Mouse (Mus musculus) R1 (cell line): ENCODE measurements around the gene Eipr1.

ENCODE experiments used
- DNase-seq: peaks from one replicate; pipeline ENCODE4 v3.0.0-alpha.2; 2018; ENCODE audit warnings: low read depth, low spot score

Gene Eipr1

DNA sequence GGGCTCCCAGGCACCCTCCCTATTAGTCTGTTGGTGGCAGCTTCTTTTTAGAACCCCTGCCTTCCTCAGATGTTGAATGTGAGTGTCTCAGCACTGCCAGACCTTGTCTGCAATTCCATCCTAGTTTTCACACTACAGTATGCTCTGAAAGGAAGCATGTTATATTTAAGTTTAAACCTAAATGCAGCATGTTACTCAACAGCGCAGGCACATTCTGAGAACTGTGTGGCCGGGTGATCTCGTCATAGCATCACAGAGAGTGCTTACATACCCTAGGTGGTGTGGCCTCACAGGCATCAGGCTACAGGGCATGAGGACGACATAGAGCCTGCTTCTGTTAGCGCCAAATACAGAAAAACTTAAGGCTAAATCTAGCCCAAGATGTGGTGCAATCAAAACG, 24.0 kb downstream of the Eipr1 start:
- no peak for DNase-seq

DNA sequence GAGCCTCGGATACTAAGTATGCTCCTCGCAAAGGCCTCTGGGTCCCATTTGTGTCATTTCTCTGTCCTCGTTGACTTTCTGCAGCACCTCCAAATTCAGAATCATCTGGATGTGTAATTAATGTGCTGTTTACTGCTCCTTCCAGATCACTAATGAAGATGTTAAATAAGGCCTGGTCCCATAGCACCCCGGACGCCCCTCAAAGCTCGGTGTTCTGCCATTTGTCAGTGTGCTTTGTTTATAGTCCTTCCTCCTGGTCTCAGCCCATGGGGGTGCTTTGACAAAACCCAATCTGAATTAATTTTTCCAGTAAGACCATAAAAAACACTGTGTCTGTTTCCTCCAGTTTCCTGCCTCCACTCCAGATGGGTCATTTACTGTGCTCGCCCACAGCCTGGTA, 28.6 kb downstream of the Eipr1 start:
- DNase-seq: no peak

DNA sequence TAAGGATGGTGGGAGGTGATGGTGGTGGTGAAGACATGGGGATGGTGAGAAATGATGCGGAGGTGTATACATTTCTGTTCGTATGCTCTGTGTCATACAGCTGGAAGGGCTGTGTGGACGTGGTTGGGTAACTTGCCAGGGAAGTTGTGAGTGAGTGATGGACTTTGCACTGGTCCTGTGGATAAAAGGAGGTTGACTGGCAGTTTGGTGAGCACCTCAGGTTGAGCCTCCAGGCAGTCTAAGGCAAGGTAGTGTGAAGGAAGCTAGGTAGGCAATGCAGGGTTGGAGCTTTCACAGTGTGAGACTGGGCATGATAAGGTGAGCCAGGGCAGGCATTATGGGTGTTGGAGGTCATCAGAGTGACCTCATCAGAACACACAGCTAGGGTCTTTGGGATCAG, 31.0 kb downstream of the Eipr1 start:
- DNase-seq: no peak

DNA sequence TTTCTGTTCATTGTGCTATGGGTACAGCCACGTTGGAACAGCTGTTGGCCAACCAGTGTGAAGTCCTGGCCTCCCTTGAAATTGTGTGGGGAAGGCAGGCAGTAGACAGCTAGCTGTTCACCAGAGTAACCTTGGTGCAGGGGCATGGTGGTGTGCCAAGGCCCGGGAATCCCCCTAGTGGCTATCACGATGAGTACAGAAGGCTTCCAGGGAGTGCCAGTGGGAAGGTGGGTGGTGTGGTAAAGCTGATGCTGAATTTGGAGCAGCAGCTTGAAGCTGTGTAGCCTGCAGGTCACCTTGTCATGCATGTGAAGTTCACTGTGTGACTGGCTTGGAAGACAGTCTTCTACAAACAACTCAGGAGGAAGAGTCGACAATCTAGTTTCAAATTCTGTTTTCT, 32.8 kb downstream of the Eipr1 start:
- DNase-seq: peak; percentile 47

DNA sequence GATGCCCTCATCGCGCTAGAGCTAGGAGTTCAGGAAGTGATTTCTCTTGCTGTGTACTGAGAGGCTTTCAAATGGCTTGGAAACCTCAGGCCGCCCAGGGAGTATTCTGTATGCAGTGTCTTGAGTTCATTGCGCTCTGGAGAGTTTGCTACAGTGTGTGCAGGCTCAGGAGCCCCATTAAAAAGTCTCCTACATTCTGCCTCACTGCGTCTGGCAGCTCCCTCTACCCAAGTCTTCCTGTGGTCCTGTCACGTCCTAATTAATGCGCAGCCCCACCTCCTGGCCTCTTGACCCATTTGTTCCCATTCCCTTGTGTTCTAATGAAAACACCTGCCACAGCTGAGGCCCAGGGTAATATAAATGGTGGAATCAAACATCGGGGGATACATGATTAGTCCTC, 33.3 kb downstream of the Eipr1 start:
- DNase-seq: no peak

DNA sequence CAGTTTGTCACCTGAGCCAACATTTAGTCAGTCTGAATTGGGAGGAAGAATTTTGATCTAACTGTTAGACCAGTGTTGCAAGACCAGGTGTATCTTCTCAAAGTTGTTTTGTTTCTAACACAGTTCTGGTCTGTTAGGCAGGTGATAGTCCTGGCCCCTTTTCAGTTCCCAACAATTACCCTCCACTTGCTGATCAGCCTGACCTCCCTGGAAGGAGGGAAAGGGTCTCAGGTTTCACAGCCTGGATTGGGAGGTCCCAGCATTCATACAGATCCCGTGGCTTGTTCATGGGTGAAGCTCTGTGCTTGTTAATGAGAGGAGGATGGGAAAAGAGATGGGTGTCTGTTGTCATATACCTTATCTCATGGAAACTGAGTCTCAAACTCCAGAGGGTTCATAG, 33.7 kb downstream of the Eipr1 start:
- DNase-seq: peak; percentile 34

DNA sequence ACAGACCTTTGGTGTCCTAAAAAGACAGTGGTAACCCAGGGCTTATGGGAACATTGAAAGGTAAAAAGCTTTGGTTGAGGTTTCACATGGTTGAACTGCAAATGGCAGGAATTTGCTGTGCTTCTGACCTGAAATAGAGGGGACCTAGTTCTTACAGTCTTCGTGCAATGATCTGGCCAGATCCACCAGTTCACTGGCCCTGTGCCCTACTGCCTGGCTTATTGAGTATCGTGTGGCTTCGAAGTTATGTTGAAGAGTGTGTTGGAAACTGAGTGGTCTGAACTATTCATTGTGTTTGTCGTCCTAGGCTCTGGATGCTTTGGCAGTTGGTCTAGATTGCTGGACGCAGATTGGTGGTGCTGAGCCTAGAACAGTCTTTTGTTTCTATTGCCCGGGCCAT, 34.7 kb downstream of the Eipr1 start:
- DNase-seq: no peak

DNA sequence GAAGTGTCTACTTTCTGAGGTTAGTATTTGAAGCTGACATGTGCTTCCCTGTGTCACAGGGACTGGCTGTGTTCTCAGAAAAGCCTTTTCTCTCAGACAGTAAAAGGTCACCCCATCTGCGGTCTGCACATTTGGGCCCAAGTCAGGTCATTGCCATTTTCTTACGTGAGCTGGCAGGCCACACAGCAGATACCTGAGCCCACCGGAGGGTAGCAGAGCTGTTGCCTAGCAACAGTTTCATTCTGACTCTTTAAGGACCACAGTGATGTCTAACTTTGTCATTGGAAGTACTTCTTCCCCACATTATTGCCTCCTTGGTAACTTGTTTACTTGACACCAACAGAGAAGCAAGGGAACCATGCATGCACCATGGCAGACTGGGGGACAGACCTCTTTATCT, 41.0 kb downstream of the Eipr1 start:
- no peak for DNase-seq

DNA sequence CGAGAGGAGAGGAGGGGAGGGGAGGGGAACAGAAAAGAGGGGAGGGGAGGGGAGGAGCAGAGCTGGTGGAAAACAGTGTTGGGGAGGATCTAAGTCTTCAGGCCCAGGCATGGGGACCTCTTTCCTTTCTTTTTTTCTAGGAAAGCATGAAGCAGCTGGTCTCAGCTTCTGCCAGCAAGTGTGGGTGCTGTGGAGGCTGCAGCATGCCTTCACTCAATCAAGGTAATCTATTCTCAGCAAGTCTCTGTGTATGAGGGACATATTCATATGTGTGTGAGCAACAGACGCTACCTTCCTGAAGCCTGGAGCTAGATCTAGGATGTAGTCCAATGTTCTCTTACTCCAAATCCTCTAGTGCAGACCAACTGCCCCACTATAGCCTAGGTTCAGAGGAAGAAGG, 42.1 kb downstream of the Eipr1 start:
- DNase-seq: no peak

DNA sequence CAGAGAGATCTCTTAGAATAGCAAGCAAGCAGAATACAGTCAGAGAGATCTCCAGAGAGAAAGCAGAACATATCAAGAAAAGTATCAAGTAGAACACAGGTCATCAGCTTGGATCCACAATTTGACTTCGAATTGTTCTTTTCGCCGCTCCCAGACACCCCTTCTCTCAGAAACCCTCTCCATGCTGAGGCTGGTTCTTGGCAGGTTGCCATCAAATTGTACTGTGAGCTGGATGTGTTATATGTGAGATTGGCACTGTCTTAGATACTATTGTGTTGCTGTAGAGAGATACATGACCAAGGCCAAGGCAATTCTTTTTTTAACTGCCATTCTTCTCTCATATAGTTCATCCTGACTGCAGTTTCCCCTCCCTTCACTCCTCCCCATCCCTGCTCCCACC, 43.4 kb downstream of the Eipr1 start:
- DNase-seq: no peak

DNA sequence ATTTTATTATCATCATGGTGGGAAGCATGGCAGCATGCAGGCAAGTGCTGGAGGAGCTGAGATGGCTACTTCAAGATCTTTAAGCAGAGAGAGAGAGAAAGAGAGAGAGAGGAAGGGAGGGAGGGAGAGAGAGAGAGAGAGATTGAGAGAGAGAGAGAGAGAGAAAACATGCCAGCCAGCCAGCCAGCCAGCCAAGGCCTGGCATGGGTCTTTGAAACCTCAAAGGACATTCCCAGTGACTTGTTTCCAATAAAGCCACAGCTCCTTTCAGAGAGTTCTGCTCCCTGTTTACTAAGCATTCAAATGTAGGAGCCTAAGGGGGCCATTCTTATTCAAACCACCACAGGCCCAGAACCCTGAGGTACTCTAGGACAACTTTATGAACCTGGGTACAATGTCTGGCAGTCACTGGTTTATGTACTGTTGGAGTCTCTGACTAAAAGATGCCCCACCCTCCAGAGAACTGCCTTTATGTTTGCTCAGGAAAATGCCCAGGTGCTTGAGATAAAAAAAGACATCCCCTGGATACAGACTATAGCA, 45.3 kb downstream of the Eipr1 start:
- DNase-seq: peak; percentile 80

DNA sequence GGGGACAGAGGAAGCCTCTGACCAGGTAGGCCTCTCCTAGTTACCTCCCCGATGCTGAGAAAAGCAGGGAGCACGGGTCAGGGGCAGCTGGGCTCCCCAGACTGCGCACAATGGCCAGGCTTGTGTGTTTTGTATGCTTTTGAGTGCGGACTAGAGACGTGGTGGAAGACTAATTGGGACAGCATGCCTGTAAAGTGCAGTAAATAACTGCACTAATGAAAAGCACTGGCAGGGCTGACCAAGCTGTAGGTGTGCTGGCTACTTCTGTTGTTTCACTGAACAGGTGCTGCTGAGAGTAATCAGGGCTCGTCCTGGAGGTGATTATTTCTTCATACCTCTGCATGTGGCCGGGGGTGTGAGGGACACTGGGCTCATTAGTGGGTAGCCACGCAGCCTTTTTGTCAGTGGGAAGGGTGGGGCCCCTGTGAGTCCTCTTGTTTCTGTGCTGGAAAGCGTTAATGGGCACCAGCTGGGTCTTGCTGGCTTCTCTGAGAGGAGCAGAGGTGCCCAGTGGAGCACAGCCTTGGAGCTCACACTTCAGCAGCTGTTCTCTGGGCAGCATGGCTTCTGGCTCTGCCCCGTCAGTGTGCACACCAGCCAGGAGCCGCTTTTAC, 48.3 kb downstream of the Eipr1 start:
- no peak for DNase-seq

DNA sequence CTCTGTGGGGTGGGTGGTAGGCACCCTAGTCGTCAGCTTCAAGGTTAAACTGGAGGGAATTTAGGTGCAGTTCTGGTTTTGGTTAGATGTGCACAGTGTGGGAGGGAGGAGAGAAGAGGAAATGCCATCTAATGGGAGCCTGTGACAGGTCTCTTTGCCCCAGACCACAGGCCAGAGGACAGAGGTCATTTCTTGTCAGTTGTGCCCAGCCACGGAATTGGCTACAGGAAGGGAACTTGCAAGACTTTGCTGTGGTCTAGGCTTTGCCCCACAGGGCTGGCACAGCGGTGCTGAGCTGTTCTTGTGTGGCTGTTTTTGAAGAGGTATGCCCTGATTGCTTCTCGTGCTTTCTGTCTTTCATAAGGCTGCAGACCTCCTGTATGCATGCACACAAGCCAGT, 48.8 kb downstream of the Eipr1 start:
- no peak for DNase-seq

DNA sequence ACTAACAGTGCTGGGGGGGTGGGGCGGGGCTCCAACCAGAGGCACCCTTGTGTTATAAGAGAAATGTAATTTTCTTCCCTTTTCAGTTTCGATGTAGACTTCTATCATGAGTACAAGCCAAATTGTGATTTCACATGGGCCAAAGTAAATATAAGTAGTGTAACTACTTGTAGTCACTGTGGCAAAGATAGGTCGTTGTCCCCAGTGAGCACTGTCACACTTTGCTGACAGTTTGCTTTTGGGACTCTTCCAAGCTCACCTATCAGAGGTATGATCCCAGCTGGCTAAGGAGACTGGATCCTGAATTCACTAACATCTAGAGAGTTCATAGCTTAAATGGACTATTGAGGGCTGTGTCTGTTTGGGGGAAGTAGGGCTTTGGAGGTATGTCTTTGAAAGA, 49.3 kb downstream of the Eipr1 start:
- no peak for DNase-seq

DNA sequence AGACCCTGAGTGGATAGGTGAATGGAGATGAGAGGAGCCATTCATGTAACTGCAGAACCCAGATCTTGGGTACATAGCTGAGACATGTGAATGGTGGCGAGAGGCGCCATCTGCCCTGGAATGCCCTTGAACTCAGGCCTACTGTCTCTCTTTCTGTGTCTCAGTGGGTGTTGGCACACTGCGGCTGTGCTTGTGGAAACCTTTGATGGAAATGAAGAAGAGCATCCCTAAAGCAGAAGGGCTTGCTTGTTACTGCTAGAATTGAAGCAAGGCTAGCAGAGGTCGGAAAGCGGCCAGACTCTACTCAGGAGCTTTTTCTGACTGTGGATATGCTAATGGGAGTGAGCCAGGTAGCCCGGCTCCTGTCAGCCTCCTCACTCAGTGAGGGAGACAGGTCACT, 50.1 kb downstream of the Eipr1 start:
- DNase-seq: no peak

DNA sequence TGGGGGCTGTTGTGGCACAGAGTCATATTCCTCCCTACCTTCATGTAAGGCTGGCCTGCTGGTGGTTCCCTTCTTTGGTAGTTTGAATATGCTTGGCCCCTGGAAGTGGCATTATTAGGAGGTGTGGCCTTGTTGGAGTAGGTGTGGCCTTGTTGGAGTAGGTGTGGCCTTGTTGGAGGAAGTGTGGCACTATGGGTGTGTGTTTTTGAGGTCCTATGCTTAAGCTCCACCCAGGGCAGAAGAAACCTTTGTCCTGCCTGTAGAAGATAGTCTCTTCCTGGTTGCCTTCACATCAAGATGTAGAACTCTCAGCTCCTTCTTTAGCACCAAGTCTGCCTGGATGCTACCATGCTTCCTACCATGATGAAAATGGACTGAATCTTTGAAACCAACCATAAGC, 51.4 kb downstream of the Eipr1 start:
- DNase-seq: no peak

DNA sequence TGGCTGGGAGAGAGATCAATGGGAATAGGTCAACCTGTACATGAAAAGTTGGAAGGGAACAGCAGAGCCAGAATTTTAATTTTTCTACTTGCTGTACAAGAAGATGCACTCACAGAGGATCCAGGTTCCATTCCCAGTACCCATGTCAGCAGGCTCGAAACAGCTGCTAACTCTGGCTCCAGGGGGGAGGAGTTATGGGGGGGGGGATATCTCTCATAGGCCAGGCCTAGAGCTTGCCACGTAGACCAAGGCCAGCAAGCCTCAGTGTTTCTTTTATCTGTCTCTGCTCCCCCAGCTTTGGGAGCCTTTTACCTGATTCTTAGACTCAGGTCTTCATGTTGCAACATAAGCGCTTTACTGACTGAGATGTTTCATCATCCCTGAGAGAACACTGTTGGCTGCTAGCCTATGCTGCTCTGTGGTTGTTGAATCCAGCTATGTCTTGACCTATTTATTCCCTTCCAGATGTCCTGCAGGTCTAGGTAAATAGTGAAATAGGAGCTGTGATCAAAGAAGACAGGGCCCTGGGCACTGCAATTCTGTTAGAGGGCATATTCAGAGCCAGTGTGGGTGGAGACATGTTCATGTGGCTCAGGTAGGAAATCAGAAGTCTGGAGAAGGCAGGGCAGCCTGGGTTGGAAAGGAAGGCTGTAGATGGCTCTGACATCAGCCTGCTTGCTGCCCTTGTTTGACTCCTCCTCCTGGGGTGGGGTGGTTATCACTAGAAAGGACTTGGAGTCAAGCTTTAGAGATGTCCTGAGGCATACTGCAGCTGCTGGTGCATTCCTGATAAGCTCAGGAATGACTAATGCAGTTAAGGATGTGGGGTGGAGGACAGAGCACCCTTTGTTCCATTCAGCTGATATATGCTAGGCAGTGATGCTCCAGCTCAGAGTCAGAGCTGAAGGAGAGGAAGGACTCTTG, 53.2 kb downstream of the Eipr1 start:
- DNase-seq: peak; percentile 54

DNA sequence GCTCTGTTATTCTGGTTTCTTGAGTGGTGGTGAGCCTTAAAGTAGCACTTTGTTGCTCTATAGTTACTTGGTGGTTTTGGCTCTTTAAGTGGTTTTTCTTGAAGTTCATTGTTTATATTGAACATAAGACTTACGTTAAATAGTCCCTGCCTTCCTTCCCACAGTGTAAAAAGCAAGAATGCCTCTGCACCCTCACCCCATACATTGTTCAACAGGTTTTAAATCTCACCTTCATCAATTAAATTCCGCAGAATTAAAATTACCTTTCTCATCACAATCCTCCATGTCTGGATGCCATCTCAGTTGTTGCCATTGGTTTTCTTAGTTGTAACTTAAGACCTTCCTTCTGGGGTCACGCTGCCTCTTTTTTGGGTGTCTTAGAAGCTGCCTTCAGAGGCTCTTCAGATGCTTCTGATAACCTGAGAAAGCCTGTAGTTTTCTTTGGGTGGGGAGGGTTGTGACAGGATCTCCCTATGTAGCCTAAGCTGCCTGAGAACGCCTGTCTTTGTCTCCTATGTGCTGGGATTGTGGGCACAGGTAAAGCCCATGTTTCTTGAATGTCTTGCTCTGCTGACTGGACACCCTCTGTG, 57.3 kb downstream of the Eipr1 start:
- no peak for DNase-seq

DNA sequence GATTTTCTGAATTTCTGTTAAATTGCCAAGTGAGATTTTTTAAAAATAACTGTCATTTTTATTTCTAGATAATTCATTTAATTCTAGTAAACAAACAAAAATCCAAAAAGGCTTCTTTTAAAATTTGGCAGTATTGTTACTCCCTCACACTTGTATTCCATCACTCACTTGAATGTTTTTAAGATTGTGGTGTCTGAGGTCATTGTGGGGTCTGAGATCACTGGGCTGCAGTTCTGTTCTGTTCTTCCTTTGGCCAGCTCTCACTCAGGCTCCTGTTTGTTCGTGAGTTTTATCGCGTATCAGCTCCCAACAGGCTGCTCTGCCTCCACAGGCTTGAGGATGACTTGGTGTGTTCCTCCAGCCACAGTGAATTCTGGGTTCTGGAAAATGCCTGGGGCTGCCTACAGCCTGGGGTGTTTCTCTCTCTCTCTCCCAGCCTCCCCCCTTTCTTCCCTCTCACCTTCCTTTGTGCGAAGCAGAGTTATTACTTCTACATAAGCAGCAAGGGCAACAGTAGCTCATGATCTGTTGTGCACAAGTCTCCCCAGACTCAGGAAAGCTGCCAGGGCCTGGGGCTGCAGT, 58.2 kb downstream of the Eipr1 start:
- DNase-seq: no peak

DNA sequence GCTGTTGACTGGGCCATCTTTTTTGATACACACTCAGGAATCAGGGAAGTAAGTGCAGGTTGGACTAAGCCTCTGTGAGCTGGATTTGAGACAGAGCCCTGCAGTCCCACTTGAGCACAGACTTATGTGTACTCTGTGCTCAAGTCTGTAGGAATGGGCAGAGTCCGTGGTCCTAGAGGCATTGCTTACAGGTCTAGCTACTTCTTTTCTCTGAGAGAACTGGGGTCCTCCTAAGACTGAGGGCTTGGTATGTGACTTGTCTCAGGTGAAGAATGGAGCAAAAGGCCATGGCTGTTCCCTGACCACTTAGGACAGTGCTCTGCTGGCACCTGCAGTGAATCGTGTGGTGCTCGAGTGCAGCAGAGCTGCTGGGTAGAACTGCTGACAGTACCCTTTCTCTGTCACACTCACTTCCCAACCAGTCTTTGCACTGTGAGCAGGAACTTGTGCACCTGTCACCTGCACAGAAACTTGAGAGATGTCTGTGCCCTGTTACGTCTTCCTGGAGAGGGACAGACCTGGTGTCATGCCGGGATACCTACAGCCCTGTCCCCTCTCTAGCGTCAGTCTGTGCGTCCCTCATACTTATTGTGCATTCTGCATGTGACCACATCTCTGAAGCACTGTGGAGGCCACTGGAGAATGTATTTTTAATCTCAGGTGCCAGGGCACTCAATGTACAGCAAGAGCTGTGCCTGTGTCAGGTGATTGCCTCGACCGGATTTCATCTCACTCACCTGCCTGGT, 65.3 kb downstream of the Eipr1 start:
- no peak for DNase-seq

DNA sequence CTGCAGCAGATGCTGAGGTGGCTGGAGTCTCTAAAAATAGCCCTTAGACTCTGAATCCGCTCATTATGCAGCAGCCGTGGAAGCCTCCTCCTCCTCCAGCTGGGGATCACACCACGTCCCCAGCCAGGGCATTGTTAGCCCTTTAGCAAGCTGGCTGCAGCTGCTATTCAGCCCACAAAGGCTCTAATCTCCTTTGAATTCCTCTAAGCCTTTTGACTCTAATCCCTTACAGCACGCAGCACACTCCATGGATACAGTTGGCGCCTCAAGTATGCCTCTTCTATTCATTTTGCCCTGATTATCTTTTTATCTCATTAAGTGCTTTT, 65.8 kb downstream of the Eipr1 start:
- DNase-seq: peak; percentile 96

DNA sequence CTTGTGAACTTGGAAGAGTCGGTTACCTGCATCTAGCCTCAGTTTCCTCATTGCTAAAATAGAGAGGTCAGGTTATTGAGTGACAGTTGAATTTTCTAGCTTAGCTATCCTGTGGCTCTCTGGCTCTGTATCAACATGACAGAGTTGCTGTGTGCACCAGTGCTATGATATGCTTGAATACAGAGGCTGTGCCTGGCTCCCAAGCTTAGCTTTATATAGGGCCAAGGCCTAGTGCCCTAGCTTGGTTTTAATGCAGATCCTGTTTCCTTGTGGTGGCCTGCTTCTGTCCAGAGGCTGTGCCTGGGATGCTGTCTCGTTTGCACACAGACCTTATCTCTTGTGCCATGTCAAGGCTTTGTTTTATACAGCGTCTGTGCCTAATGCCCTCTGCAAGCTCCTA, 66.3 kb downstream of the Eipr1 start:
- DNase-seq: no peak
